Mouse (Mus musculus) stomach, postnatal 0 days (tissue): ENCODE data around the gene P2ry12.

Experiments
- CTCF ChIP-seq: IDR thresholded peaks from 2 replicates; pipeline ENCODE4 v1.5.1; 2016; ENCODE audit warnings: antibody characterized with exemption, low read depth, mild to moderate bottlenecking, moderate library complexity
- EP300 ChIP-seq: optimal IDR thresholded peaks from 2 replicates; pipeline ENCODE3; 2016; ENCODE audit warnings: antibody characterized with exemption

- no peak for TF ChIP-seq CTCF
- TF ChIP-seq EP300: no peak
Observed at GRCm38 (mm10) chr3:59204719-59205503, 57.8 kb downstream of the P2ry12 start.
